Mouse (Mus musculus) granulocyte monocyte progenitor cell, adult 5-6 weeks (primary cell): ENCODE measurements around the gene Atp6v1b1. TPM values are rescaled to one million over a fixed set of nuclear protein-coding genes. Genes with fewer than 3 reads are reported as not detected.
A peak's percentile ranks its signal among the peaks of the same experiment; 100 is the strongest.

Source experiments
- ATAC-seq: replicated peaks from 2 replicates; pipeline ENCODE4 v1.8.0; 2016; ENCODE audit warnings: mild to moderate bottlenecking, moderate TSS enrichment, inconsistent platforms; ENCODE audit not compliant: poor library complexity, severe bottlenecking
- total RNA-seq, 2 experiments: library from RNA; stranded (forward) in 1 of 2; stranded (reverse) in 1 of 2; fragments of 200-712, 200-1000 nt in 1 of 2; fragments of >200 nt in 1 of 2; fragmentation: Nextera tagmentation in 1 of 2; gene quantifications; 2 replicates each; pipeline ENCODE4 v1.2.3; 2014 to 2017

Gene Atp6v1b1
- not detected in 2 replicates for total RNA-seq (2014; fragmentation: Nextera tagmentation)
- not detected in 2 replicates for total RNA-seq (2017)

DNA sequence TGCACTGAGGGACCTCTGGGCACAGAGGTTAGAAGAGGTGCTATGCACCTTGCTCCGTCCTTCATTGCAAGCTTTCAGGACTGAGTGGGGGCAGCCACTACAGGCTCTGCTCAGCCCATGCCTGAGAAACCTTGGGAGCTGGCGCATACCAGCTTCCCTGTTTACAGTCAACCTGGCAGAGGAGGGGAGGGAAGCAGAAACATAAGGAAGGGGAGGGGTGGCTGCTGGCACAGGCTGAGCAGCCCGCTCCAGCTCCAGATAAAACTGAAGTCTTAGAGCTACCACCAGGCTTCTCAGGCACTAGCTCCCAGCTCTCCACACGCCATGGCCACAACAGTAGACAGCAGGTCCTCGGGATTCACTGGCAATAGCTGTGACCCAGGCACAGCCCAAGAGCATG is at the start of gene Atp6v1b1:
TSS of gene Atp6v1b1 (plus strand) at position 230 of the 400 bp plus-strand sequence.
- ATAC-seq, result no peak

DNA sequence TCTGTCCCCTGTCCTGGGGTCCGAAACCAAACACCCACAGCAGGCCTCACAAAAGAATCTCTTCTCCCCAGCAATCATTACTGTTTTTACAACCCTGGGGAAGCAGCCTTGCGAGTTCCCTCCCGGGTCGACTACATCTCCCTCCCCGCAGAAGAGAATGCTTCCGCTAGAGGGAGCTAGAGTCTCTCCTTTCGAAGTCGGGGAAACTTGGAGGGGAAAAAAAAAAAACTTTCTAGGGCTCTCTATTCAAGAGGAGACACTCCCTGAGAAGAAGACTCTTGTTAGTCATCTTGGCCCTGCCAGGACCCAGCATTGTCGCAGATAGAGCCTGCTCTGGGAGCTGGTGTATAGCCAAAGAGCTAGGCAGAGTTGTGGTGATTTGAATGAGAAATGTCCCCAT is 49.0 kb upstream of the Atp6v1b1 start:
- ATAC-seq, result peak; percentile 32; the same call in 1 of the 2 replicates

- ATAC-seq, result no peak
These were observed 47.1 kb upstream of the Atp6v1b1 start for GRCm38 (mm10) chr6:83695731-83696130.

DNA sequence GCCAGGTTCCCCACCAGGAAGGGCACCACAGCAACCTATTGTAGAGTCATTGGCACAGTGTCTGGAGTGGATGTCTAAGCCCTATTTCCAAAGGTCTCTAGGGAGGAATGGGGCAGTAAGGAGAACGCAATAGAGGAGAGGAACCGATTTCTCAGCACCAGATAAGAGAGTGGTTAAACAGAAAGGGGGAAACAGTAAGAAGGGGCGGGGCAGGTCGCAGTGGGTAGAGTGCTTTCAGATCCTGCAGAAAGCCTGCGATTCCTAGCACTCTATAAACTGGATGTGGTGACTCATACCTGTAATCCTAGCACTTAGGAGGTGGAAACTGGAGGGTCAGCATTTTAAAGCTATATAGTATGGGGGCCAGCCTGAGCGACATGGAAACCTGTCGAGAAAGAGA is 46.1 kb upstream of the Atp6v1b1 start:
- peak; percentile 68 for ATAC-seq

DNA sequence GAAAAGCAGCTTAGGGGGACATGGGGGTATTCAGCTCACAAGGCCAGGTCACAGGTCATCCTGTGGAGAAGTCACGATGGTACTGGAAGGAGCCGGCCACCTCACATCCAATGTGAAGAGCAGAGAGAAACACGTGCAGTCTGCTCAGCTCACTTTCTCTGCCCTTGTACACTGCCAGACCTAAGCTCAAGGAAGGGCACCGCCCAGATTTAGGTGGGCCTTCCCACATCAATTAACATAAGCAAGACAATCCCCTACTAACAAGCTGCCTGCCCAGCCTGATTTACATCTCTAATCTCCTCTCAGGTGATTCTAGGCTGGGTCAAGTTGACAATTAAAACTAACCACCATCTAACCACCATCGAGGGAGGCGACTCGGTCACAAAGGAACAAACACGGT is 44.9 kb upstream of the Atp6v1b1 start:
- no peak for ATAC-seq

GRCm38 (mm10) chr6:83699971-83700370 is 42.8 kb upstream of the Atp6v1b1 start:
- no peak for ATAC-seq

DNA sequence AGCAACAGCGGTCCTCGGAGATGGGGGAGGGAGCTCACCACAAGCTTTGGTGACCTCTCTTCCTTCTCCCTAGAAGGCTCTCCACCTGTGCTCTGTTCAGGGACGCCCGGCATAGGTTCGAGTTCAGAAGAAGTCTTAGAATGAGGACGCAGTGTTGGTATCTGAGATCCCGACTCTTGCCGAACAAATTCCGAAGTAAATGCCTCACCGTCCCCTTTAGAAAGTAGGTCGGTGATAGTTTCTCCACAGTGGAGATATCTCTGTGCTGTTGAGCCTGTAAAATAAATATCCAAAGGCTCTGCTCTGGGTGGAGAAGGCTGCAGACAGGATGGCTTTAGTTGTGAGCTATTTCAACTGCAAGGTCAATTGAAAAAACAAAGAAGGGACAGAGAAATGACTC is 41.8 kb upstream of the Atp6v1b1 start:
- ATAC-seq, result no peak

GRCm38 (mm10) chr6:83702146-83702999 is 40.4 kb upstream of the Atp6v1b1 start:
- ATAC-seq, result 0 out of 2 replicates have a peak, but pooled peaks have one; percentile 20

DNA sequence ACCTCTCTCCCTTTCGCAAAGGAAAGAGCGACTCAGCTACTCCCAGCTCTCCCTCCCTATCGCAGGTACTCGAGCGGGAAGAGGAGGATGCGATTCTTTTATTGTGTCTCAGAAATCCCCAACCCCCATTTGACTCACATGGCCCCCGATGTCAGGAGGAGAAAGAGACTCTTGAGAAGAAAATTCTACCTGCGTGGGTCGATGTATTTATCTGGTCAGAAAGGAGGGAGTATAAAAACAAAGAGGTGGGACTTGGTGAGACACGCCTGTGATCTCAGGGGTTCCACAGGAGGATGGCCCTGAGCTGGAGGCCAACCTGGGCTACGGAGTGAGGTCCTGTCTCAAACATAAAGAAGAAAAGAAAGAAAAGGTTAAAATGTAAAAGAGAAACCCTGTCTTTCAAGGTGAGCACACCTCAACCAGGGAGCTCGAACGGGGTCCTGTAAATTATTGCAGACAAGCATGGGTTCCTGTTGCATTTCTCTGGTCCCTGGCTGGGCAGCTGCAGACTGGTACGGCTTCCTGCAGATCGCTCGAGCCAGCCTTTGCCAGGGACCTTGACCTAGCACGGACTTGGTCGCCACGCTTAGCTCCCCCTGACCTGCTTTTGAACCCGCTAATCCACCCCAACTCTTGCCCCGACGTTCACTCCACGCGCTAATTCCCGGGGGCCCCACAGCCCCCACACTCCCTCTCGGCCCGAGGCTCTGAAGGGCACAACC is 39.6 kb upstream of the Atp6v1b1 start:
- no peak for ATAC-seq

DNA sequence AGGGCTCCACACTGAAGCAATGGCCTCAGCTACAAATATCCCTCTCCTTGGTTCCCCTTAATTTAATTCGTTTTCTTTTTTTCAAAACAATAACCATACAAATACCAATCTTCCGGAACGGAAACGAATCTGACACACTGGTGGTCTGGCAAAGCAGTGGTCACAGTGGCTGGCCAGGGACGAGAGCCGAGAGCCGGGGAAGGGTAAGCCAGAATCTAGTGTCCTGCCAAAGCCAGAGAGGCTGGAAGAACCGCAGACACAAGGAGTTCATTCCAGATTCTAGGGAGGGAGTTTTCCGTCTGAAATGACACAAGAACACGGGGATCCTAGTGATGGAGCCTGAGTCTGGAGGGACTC is 39.1 kb upstream of the Atp6v1b1 start:
- no peak for ATAC-seq

DNA sequence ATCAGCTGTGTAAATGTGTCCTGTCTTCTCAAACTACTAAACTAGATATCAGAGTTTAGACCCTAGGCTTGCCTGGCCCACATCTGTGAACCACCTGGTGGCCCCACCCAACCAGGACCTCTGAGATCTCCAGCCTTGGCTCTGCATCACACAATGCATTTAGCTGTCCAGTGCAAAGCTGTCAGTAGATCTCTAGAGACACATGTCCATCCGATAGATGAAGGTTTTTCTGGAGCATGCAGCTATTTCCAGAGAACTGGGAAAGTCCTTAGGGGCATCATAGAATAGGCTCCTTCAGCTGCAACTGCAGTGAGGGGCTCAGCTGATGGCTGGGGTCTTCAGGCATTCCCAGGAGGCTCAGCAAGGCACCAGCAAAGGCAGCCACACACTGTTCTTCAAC is 38.5 kb upstream of the Atp6v1b1 start:
- ATAC-seq, result no peak

DNA sequence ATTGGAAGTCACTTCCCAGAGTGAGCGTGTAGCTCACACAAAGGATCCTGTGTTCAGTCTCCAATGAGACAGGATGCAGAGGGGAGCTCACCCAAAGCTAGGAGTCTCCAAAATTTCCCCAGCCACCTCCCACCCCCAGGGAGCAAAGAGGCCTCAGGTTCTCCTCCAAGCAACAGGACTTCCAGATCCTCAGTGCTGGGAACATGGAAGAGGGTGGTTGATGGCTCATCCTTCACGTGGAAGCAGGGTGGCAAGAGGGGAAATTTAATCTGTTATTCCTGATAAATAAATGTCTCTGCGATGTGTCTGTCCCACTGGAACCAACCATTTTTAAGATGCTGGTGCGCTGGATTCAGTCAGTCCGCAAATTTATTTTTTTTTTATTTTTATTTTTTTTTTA is 38.1 kb upstream of the Atp6v1b1 start:
- no peak for ATAC-seq

DNA sequence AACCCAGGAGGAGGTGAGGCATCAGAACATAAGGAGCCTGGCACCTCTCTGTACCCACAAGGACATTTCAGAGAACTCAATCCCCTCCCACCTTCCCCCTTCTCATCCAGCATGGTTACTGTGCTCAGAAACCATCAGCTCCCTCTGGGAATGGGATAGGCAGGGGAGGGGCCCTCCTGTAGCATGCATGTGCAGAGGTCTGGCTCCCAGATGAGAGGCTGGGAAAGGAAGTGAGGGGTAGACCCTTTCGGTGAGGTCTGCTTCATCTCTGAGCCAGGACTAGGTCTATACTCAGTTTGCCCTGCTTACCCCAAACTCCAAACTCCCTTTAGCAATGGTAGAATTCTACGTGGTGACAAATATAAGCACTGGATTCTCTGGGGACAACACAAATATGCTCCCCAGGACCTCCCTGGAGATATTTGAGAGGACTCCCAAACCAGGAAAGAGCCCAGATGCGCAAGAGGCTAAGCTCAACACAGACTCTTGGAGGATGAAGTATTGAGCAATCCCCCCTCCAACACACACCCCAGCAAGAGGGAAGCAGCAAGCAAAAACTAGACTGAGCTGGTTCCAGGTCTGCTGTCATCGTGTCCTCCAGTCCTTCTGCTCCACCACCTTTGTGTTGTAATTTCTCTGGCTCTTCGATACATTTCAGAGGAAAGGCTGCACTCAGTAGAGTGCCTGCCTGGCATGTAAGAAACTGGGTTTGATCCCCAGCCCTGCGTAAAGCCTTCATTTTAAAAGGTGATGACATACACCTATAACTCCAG is 34.9 kb upstream of the Atp6v1b1 start:
- peak; percentile 65 for ATAC-seq

- ATAC-seq, result no peak
These were observed 32.3 kb upstream of the Atp6v1b1 start for GRCm38 (mm10) chr6:83710361-83711066.

DNA sequence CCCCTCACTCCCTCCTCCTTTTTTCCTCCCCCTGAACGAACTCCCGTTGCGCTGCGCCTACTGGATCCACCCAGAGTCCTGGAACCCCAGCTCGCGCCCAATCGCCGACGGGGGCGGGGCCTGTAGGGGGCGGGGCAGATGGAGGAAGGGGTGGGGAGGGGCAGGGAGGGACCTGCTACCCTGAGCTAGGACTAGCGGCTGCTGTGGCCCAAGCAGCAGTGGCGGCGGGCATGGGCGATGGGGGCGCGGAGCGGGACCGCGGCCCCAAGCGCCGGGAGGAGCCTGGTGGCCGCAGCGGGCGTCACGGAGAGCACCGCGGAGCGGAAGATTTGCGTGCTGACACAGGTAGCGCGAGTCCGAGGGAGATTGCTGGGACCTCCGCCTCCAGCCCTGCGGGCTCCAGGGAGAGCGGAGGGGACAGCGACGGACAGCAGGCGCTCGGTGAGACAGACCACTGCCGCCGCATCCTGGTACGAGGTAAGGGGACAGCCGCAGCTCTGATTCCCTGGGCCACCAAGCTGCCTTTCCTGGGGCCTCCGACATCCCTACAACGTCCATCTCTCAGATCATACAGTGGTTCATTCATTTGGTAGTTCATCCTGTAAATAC is 31.6 kb upstream of the Atp6v1b1 start, which contains the start of gene Vax2:
TSS of gene Vax2 (plus strand) at position 198 of the 609 bp plus-strand sequence.
- peak; percentile 57 for ATAC-seq

- no peak for ATAC-seq
These were observed 30.9 kb upstream of the Atp6v1b1 start for GRCm38 (mm10) chr6:83711725-83712475.

- no peak for ATAC-seq
These were observed 29.3 kb upstream of the Atp6v1b1 start for GRCm38 (mm10) chr6:83713271-83714136.
